Mouse (Mus musculus) A20 (cell line): ENCODE data around the gene Ddx49.

Experiments used
- DNase-seq: peaks from one replicate; pipeline ENCODE4 v3.0.0-alpha.2; 2011; ENCODE audit warnings: low read depth, low spot score

Gene Ddx49

GRCm38 (mm10) chr8:70267674-70268073 lies 34.6 kb downstream of the Ddx49 start:
- DNase-seq = no peak

GRCm38 (mm10) chr8:70259043-70259442 lies 43.2 kb downstream of the Ddx49 start:
- DNase-seq = no peak

- DNase-seq = no peak
Observed at GRCm38 (mm10) chr8:70258600-70258999, 43.7 kb downstream of the Ddx49 start.

- no peak for DNase-seq
Observed at GRCm38 (mm10) chr8:70257456-70257855, 44.8 kb downstream of the Ddx49 start.

- DNase-seq = no peak
Observed at GRCm38 (mm10) chr8:70254628-70255027, 47.7 kb downstream of the Ddx49 start.

- no peak for DNase-seq
Observed at GRCm38 (mm10) chr8:70247841-70248240, 54.4 kb downstream of the Ddx49 start.

GRCm38 (mm10) chr8:70246622-70247021 lies 55.7 kb downstream of the Ddx49 start:
- no peak for DNase-seq
